Mouse (Mus musculus): ENCODE measurements around the gene Aspscr1. TPM values are rescaled to one million over a fixed set of nuclear protein-coding genes. Genes with fewer than 3 reads are reported as not detected.

Gene Aspscr1
- polyA plus RNA-seq, 1 experiment from 2014 or later: 129 TPM

DNA sequence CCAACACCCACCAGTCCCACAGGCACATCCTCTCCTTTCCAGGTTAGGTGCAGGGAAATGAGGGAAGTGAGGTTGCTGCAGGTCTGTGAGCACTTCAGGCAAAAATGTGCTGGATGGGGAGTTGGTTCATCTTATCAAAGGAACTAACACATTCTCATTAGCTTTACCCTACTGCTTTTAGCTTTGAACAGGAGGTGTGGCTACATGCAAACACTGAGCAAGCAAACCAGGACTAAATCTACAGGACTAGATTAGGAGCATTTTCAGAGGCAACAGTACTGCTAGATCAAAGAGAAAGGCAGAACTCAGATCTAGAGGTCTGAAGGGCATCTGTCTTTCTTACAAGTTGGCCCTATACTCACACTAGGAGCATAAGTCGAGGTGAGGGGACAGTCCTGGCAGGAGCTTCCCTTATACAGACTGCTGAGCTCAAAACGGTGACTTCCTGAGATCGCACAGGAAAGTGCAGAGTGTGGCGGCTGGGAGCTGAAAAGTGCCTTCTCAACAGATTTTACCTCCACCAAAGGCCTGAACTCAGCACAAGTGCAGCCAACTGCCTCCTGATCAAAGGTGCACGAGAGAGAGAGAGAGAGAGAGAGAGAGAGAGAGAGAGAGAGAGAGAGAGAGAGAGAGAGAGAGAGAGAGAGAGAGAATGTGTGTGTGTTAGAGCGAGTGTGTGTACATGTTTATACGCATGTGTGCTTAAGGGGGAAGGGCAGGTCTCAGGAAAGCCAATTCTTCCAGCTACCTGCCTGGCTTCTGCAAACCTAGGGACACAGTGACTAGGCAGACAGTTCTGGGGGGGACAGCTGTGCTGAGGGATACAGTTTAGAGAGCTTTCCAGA, 41.7 kb upstream of the Aspscr1 start:
- H3K27me3 ChIP-seq: no peaks in the 10 kb centered on the region
- no peak for ATAC-seq (ENCODE audit: low FRiP score, low read depth)
- no peaks in the 10 kb centered on the region for H3K9me3 ChIP-seq
- H3K27ac ChIP-seq: peak overlapping the region; percentile 18; the same call in 1 of the 2 replicates
- 39% methylated on average over 7 of the region's 7 CpGs for WGBS
- H3K4me1 ChIP-seq: peaks cover 33% of the 10 kb centered on the region
- peak overlapping the region; percentile 96 for H3K4me3 ChIP-seq
- H3K9ac ChIP-seq: peak overlapping the region; percentile 94; the same call in 1 of the 2 replicates
- peak overlapping the region; percentile 85 for H3K4me2 ChIP-seq (replicated peaks)
- peaks cover 30% of the 10 kb centered on the region for H3K36me3 ChIP-seq

DNA sequence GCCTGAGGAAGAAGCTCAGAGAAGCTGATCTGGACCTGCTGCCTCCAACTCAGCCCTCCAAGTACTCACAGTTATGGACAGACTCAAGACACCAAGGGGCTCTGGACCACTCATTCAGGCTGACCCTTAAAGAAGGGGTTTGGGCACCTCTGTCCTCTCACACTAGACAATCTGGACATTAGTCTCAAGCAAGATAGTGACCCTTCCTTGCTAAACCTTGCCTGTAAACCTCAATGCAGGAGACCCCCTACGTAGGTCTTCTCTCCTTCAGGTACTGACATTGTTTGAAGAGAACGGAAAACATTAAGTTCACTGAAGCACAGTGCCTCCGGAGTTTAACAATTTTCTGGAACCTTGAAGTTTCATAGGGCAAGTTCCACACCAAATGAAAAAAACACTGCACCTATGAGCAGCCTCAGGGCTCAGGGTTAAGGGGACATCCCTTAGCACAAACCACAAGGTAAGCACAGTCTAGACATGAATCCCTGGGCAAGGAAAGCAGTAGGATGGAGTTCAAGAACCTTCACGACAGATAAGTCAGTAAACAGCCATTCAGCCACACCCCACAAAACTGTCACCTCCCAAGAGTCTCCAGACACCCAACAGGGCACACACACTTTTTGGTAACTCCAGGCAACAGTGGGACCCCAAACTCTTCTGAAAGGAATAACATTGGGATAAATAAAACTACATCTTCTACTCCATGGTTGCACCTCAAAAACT, 40.9 kb upstream of the Aspscr1 start:
- Histone ChIP-seq H3K9me3 (no peaks in the 10 kb centered on the region), H3K27ac (no peak overlapping the region; the same call in 1 of the 2 replicates), H3K4me1 (peaks cover 33% of the 10 kb centered on the region), H3K4me3 (peak overlapping the region; percentile 96), H3K27me3 (no peaks in the 10 kb centered on the region), H3K9ac (peak overlapping the region; percentile 94), H3K4me2 (replicated peaks) (peak overlapping the region; percentile 85), H3K36me3 (peaks cover 26% of the 10 kb centered on the region)
- WGBS: 65% methylated on average over 4 of the region's 4 CpGs
- ATAC-seq (ENCODE audit: low FRiP score, low read depth): no peak

DNA sequence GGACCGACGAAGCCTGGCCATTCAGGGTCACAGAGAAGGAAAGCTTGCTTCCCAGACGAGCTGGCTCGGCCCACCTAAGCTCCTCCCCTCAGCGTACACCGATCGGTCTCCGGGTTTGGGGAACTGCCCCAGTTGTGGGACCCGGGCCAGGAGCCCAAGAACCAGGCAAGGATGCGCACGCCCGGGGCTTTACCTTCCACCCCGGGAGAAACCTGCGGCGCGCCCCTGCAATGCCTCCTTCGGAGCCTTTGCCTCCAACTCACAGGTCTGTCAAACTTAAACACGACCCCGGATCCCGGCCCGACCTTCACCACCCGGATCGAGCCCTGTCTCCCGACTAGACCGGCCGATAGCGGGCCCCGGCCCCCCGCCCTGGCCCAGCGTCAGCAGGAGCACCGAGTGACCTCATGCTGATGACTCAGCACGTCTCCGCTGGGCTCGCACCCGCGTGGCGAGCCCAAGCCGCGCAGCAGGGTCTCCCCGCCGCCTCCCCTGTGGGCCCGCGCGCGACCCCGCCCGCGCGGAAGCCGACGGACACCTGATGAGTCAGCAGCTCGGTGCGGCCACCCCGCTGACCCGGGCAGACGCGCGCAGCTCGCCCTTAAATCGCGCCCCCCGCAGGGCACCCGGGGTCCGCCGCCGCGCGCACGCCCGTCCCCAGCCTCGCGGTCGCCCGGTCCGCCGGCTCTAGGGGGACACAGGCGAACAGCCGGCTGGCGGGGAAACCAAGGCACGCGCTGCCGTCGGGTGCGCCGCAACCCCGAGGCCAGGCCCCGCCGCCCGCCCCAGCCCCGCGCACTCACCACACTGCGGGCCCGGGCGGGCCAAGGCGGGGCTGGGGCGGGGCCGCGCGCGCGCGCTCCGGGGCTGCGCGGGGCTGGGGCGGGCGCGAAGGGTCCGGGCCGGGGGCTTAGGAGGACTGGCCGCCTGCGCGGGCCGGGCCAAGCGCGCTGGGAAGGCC, 39.9 kb upstream of the Aspscr1 start:
- H3K27ac ChIP-seq: peak overlapping the region; percentile 86
- peaks cover 33% of the 10 kb centered on the region for H3K4me1 ChIP-seq
- no peaks in the 10 kb centered on the region for H3K27me3 ChIP-seq
- peak overlapping the region; percentile 96 for H3K4me3 ChIP-seq
- peak overlapping the region; percentile 94 for H3K9ac ChIP-seq
- peak overlapping the region; percentile 85 for H3K4me2 ChIP-seq (replicated peaks)
- under 1% methylated on average over 111 of the region's 116 CpGs for WGBS
- ATAC-seq (ENCODE audit: low FRiP score, low read depth): peak; percentile 84
- no peaks in the 10 kb centered on the region for H3K9me3 ChIP-seq
- H3K36me3 ChIP-seq: peaks cover 16% of the 10 kb centered on the region

DNA sequence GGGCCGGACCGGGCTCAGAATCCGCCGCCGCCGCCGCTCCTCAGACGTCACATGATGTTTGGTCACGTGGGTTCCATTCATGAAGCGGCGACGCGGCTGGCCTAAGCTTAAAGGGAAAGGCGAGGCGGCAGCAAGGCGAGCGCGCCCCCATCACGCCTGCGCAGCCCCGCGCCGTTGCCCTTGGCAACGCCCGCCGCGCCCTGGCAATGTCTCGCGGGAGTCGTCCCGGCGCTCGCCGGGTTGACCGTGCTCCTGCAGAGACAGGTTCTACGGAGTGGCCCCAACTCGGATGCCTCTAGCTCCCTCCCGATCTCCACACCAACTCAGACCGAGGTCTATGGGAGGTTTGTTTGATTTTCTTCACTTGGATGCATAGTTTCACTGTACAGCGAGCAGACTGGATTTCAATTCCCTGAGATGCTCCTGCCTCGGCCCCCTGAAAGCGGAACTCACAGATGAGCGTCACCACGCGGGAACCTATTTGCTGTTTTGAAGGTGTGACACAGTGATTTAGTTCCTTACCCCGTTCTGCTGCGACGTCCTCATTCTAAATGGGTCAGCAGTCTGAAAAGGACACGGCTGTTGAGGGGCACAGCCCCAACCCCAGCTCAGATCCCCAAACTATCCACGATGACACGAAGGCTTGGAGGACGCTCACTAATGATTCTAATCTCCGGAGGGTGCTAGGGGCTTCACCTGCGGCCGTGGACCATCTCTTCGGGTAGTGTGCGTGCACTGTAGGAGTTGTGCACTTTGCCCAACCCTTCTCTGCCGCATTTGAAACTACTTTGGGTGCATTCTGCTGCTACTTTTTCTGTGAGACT, 39.0 kb upstream of the Aspscr1 start, which contains the start of gene Mafg:
Gene Mafg, minus strand, starts transcription at position 81 of the 824 bp plus-strand sequence.
- H3K36me3 ChIP-seq: peaks cover 11% of the 10 kb centered on the region
- WGBS: 11% methylated on average over 58 of the region's 58 CpGs
- no peaks in the 10 kb centered on the region for H3K27me3 ChIP-seq
- peak within 1 kb of the TSS; percentile 94 for H3K9ac ChIP-seq
- H3K4me1 ChIP-seq: peaks cover 33% of the 10 kb centered on the region
- H3K27ac ChIP-seq: peak within 1 kb of the TSS; percentile 86
- H3K9me3 ChIP-seq: no peaks in the 10 kb centered on the region
- H3K4me3 ChIP-seq: peak within 1 kb of the TSS; percentile 96
- H3K4me2 ChIP-seq (replicated peaks): peak within 1 kb of the TSS; percentile 85
- peak; percentile 92 for ATAC-seq (ENCODE audit: low FRiP score, low read depth)

DNA sequence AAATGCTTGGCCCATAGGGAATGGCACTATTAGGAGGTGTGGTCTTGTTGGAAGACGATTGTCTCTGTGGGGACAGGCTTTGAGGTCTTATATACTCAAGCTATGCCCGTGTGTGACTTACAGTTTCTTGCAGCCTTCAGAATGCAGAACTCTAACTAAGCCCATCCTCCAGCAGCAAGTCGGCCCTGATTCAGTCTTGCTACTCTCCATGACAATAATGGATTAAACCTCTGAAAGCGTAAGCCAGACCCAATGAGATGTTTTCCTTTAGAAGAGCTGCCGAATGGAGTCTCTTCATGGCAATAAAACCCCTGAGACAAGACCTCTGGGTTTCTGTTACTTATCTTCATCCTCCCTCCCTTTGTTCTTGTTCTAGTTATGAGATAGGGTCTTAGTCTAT, 38.0 kb upstream of the Aspscr1 start:
- ATAC-seq (ENCODE audit: low FRiP score, low read depth): no peak
- WGBS: 82% methylated on average over 5 of the region's 5 CpGs
- Histone ChIP-seq H3K9ac (no peak overlapping the region), H3K27me3 (no peaks in the 10 kb centered on the region), H3K9me3 (no peaks in the 10 kb centered on the region), H3K4me2 (replicated peaks) (no peak overlapping the region), H3K27ac (no peak overlapping the region), H3K36me3 (no peaks in the 10 kb centered on the region), H3K4me1 (peaks cover 31% of the 10 kb centered on the region), H3K4me3 (no peak overlapping the region)

DNA sequence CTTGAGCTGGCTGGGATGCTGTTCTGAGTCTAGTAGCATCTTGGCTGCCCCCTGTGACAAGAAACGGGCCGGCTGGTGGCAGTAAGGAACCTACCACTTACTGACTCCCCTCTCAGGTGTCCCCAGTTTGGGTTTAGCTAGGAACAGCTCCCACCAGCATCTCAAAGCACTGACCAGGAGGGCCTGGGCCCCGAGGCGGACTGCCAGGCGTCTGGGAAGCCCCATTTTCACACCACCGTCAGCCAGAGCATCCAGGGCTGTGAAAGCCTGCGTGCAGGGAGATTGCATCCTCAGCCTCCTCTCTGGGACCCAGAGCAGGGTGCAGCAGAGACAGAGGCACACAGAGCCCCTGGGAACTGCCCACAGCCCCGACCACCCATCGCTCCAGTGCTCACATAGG, 31.5 kb upstream of the Aspscr1 start:
- Histone ChIP-seq H3K4me3 (no peak overlapping the region), H3K27ac (no peak overlapping the region), H3K9me3 (no peaks in the 10 kb centered on the region), H3K9ac (peak overlapping the region; percentile 27), H3K4me2 (replicated peaks) (0 out of 2 replicates have a peak overlapping the region, but pooled peaks have one; percentile 3), H3K27me3 (peaks cover 9% of the 10 kb centered on the region; the same call in 1 of the 2 replicates), H3K4me1 (peaks cover 24% of the 10 kb centered on the region), H3K36me3 (no peaks in the 10 kb centered on the region)
- ATAC-seq (ENCODE audit: low FRiP score, low read depth): no peak
- 50% methylated on average over 9 of the region's 9 CpGs for WGBS

DNA sequence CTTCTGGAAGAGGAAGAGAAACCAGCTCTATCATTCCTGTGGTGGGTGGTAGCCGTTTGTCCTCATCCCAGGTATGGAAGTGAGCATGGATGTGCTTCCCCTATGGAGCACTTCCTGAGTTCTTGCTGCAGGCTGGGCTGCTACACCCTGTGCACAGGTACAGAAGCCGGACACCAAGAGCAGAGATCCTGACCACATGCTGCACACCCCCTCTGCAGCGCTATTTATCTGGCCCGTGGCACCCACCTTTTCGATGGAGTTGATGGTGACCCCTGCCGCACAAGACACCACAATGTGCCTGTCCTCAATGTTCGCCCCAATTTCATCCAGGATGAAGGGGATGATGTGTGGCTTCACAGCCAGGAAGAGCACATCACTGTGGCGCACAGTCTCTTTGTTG, 30.9 kb upstream of the Aspscr1 start:
- no peak overlapping the region for H3K27ac ChIP-seq
- H3K9ac ChIP-seq: peak overlapping the region; percentile 78
- peak overlapping the region; percentile 89 for H3K4me2 ChIP-seq (replicated peaks)

DNA sequence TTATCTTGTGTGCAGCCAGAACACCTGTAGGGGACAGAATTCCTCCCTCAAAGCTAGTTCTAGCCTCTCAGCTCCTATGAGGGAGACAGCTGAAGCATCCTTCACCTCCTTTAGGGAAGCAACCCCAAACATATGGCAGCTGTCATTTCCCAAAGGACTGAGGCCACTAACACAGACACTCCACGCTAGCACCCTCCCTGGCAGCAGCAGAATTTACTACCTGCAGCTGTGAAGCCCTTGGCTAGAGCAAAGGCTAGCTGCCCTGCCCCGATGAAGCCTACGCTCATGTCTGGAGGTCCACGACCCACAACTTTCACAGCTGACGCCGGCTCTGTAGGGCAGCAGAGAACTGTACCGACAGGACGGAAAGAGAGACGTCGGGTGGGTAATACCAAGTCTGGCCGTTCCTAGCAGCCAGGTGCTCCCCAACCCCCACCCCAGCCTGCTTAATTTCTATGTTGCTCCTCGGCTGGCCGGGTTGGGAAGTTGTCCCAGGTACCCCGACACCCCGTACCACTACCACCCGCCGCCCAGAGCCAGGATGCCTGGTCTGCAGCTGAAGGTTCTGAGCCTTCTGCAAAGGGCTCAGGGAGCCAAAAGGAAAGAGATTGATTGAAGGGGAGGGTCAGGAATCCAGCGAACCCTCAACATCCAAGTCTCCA, 29.7 kb upstream of the Aspscr1 start:
- under 1% methylated on average over 18 of the region's 18 CpGs for WGBS
- H3K9ac ChIP-seq: peak overlapping the region; percentile 78
- H3K4me3 ChIP-seq: peak overlapping the region; percentile 55
- H3K36me3 ChIP-seq: no peaks in the 10 kb centered on the region
- H3K9me3 ChIP-seq: no peaks in the 10 kb centered on the region
- peak overlapping the region; percentile 89 for H3K4me2 ChIP-seq (replicated peaks)
- H3K27me3 ChIP-seq: peaks cover 23% of the 10 kb centered on the region
- H3K27ac ChIP-seq: peak overlapping the region; percentile 72
- peaks cover 30% of the 10 kb centered on the region for H3K4me1 ChIP-seq
- ATAC-seq (ENCODE audit: low FRiP score, low read depth): peak; percentile 60

More for the DNA sequence above, 30.9 kb upstream of the Aspscr1 start:
- Histone ChIP-seq H3K4me1 (peaks cover 24% of the 10 kb centered on the region), H3K27me3 (peaks cover 11% of the 10 kb centered on the region), H3K36me3 (no peaks in the 10 kb centered on the region), H3K4me3 (peak overlapping the region; percentile 55; the same call in 1 of the 2 replicates), H3K9me3 (no peaks in the 10 kb centered on the region)
- 77% methylated on average over 8 of the region's 8 CpGs for WGBS
- ATAC-seq (ENCODE audit: low FRiP score, low read depth): no peak

DNA sequence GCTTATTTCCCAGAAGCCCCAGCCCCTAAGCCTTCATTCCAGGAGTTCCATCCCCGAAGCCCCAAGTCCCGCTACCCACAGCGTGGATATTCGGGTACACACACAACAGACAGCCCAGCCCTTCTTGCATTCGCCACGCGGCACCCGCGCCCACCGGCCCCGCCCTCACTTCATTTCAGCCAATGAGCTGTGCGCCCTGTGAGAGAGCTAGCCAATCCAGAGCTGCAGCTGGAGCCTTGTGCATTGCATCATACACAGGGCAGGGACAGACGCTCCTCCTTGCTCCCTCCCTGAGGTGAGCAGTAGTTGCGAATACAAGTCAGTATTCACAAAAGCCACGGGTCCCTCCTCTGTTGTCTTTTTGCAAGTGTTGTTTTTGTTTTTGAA, 29.2 kb upstream of the Aspscr1 start, which contains the start of gene Pycr1:
Gene Pycr1, minus strand, starts transcription at position 169 of the 387 bp plus-strand sequence.
- Histone ChIP-seq H3K9me3 (no peaks in the 10 kb centered on the region), H3K36me3 (no peaks in the 10 kb centered on the region), H3K4me3 (peak within 1 kb of the TSS; percentile 55), H3K4me1 (peaks cover 33% of the 10 kb centered on the region), H3K9ac (peak within 1 kb of the TSS; percentile 78), H3K27me3 (peaks cover 25% of the 10 kb centered on the region), H3K27ac (peak within 1 kb of the TSS; percentile 72), H3K4me2 (replicated peaks) (peak within 1 kb of the TSS; percentile 89)
- peak; percentile 99 for ATAC-seq (ENCODE audit: low FRiP score, low read depth)
- WGBS: under 1% methylated on average over 15 of the region's 15 CpGs

DNA sequence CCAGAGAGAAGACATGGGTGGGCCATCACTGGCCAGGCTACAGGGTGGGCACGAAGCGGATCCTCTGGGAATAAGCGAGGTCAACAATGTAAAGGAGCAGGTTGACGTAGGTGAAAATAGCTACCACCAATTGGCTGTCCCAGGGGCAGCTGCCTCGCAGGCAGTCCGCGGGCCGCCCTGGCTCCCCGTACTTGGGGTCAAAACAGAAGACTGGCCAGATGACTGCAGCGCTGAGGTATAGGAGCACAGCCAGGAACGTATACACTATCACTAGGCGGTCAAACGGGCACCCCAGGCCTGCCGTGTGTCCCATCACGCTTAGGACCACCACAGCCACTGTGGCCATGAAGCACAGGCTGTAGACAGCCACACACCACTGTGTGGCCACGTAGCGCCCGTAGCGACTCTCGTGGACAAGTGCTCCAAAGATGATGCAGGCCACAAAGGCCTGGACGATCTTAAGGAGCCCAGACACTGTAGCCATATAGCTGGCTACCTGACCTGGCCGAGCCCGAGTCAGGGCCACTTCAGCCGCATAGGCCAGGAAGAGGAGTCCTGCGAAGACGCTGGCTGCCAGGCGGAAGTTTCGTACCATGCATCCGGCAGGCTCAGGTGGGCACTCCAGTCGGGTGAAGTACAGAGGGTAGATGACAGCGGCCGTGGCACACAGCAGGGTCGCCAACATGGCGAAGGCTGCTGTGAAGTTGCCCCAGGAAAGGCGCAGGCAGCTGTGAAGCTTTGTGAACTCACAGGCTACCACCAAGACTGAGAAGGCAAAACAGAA, 25.5 kb upstream of the Aspscr1 start:
- H3K27ac ChIP-seq: no peak overlapping the region
- H3K9ac ChIP-seq: no peak overlapping the region
- H3K9me3 ChIP-seq: no peaks in the 10 kb centered on the region
- peak overlapping the region; percentile 48 for H3K4me2 ChIP-seq (replicated peaks)
- peaks cover 23% of the 10 kb centered on the region for H3K4me1 ChIP-seq
- H3K36me3 ChIP-seq: no peaks in the 10 kb centered on the region
- peaks cover 18% of the 10 kb centered on the region for H3K27me3 ChIP-seq
- no peak overlapping the region for H3K4me3 ChIP-seq
- WGBS: 78% methylated on average over 35 of the region's 35 CpGs
- no peak for ATAC-seq (ENCODE audit: low FRiP score, low read depth)

Data from limb, embryonic 13.5 days (tissue).